Mouse (Mus musculus): ENCODE data around the gene Olfr221.

DNA sequence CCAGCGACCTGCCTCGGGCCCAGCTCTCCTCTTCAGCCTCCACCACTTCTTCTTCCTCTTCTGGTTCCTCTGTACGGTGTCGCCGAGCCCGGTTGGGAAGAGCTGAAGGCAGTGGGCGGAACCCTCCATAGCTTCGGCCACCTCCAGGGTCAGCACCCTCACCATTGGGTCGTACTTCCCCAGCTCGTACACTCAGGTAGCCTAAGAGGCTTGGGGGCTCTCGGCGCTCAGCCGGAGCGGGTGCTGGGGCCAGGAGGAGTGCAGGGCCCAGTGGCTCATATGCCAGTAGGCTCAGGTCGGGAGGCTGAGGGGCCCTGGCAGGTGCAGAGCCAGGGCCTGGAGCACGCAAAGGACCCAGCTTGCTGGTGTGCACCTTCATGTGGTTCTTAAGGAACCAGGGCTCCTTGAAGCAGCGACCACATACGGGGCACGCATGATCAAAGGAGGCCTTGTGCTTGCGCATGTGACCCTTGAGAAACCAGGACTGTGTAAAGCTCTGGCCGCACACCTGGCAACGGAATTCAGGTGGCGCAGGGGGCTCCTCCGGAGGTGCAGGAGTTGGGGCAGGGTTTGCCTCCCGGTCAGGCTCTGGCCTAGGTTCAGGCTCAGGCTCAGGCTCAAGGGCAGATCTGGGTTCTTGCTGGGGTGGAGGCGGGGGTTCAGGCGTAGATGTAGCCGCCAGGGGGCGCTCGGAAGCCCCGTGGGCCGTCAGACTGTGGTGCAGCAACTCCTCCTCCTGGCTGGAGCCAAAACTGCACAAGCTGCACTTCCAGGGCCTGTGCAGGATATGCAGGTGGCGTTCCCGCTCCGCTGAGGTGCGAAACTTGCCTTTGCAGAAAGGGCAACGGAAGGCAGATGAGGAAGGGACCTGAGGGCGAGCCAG is 33.7 kb downstream of the Olfr221 start:
- no peak for TF ChIP-seq GATA1 (IDR thresholded peaks at IDR 0.05; ENCODE audit: borderline replicate concordance, low read length)
- TF ChIP-seq FLI1 (IDR thresholded peaks at IDR 0.05; ENCODE audit: low read length), result no peak

All from megakaryocyte, embryonic 14.5 days (primary cell).